Mouse (Mus musculus) testis, postnatal 10 days (tissue): ENCODE data around the gene Smim22.
A peak's percentile ranks its signal among the peaks of the same experiment; 100 is the strongest.

Experiments
- DNase-seq: peaks from one replicate; pipeline ENCODE4 v3.0.0; 2021; ENCODE audit warnings: low spot score

Smim22 gene

DNA sequence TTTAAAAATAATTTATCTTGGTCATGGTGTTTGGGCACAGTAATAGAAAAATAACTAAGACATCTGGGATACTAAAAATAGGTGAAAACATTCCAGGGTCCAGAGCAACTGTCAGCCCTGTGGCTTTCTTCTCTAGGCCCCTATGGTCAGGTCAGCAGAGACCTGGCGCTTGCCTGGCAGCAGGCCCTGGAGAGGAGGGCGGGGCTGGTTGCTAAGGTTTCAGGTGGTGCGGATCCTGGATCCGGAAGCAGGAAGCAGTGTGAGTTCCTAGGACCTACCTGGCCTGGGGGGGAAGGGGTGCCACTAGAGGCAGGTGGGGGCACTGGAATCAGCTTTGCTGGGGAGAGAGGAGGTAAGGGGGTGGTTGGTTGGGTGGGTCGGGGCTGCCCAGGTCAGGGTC lies at the start of gene Smim22:
Gene Smim22, plus strand, starts transcription at position 222 of the 400 bp plus-strand sequence.
- DNase-seq = no peak

DNA sequence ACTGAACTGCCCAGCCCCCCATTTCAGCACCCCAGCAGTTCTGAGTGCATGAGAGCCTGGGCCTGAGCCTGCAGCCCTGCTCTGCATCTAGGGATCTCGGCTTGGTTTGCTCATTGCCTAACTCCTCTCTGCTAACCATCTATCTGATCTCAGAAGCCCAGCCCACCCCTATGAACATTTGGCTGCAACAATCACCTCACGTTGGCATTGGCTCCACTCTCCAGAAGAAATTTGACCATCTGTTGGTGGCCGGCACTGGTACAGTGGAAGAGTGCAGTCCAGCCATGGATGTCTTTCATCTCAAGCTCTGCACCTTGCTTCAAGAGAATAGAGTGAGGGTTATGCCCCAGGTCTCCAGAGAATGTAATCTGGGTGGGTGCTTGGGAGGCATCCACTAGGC lies 49.6 kb upstream of the Smim22 start:
- no peak for DNase-seq

DNA sequence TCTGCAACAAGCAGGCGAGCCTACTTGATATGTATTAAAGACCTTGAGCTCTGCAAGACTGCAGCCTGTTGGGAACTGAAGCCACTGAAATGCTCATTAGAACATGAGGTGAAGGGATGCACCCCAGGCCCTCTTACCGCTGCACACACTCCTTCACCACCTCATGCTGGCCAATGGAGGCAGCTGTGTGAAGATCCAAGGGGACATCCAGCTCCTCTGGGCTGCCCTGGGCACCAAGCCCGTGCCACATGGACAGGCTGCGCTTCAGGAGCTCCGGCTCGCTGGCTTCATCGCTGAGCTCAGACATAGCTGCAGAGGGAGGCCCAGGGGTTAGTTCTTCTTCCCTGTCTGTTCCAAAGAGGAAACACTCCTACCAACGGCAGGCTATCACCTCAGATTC lies 46.8 kb upstream of the Smim22 start:
- DNase-seq = no peak

DNA sequence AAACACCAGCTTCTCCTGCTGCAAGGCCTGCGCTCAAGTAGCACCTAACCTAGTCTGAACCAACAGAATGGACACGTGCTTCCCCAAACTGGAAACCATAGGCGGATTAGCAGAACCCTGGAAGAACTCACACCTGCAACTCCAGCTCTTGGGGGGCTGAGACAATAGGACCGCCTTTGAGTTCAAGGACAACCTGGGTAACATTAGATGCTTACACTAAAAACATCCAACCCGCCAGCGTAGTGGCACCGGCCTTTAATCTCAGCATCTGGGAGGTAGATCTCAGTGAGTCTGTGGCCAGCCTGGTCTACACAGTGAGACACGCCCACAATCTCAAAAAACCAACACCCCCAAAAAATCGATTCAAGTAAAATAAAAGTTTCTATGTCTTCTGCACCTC lies 43.7 kb upstream of the Smim22 start:
- DNase-seq = no peak

- DNase-seq = peak; percentile 97
These were observed 43.0 kb upstream of the Smim22 start, which contains the start of gene Anks3 for GRCm38 (mm10) chr16:4963797-4964709. Gene Anks3 (minus strand): TSS chr16:4964205.

DNA sequence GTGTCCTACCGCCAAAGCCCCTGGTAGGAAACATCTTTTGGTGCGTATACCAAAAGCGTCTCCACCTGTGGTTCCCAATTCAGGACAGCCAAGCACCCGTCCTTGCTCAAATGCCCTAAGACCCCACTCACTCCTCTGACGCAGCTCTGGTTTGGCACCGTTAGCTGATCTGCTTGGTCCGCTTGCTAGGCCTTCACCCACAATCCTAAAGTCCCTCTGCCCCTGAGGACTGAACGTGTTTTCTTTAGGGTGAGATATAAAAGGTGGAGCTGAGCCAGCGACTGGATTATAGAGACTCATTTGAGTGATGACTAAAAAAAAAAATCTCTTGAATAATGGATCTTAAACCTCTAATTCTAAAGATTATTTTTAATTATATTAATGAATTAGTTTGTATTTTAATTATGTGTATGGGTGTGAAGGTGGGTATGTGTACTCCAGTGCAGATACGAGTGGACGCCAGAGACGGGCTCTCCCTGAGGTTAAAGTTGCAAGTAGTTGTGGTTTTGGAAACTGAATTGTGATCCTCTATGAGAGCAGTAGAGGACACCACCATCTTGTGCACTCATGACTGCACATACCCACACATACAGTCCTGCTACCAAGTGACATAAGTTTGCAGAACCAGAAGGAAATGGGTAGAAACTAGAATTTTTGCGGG lies 42.2 kb upstream of the Smim22 start:
- no peak for DNase-seq

- DNase-seq = no peak
These were observed 41.5 kb upstream of the Smim22 start for GRCm38 (mm10) chr16:4965392-4966129.

DNA sequence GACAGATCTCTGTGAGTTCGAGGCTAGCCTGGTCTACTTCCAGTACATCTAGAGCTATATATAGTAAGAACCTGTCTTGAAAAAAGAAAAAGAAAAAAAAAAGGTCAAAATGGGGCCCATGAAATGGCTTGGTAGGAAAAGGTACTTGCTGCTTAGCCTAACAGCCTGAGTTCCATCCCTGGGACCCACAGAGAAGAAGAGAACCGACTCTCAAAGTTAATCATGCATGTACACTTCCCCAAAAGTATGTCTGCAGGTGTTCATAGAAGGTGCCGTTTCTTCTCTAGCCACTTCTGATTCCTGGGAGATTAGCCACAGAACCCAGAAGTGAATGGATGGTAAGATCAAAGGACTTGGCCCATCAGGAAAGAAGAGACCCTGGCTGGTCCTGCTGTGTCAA lies 38.7 kb upstream of the Smim22 start:
- no peak for DNase-seq

DNA sequence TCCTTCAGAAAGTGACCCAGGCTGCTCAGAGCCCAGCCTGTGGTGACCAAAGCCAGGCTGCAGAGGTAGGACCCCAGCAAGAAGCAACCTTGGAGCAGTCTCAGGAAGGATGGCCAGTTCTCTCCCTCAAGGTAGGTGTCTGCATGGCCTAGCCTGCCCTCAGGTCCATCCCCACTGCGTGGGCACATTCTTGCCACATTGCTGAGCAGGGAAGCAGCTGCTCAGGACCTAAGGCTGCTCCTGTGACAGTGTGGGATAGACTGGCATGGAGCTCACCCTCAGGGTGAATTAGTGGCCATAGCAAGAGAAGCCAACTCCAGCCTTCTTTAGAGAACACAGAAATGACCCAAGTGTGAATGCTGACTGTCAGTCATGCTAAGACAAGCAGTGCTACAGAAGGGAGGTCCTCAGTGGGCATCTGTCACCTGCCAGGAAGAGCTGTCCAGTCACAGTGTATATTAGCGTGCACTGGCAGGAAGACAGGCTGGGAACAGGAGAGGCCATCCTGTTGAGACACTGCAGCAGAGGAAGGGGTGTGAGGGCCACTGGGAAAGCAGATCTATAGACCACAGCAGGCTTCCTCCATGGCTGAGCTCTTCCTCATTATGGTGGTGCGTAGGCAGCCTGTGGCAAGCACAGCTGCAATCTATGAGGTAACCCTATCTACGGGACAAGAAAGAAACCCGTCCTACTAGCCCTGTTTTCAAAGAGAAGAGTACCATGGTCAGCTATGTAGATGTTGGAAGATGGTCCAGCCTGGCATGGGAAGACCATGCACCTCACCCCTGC lies 37.8 kb upstream of the Smim22 start:
- no peak for DNase-seq

DNA sequence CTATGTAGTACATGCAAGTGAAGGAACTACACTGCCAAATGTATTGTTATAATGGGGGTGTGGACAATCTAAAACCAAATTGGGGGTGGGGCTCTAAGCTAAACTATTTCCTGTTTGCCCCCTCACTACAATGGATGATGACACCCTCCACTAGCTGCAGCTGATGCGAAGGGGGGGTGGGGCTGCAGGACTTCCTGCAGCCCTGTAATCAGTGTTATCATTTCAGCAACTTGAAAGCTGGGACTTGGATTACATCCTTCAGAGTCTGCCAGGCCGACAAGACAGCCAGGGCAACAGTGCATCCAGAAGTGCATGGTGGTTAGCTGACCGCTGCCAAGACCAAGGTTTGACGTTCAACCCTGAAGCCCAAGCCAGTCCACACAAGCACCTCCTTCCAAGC lies 35.5 kb upstream of the Smim22 start:
- no peak for DNase-seq

DNA sequence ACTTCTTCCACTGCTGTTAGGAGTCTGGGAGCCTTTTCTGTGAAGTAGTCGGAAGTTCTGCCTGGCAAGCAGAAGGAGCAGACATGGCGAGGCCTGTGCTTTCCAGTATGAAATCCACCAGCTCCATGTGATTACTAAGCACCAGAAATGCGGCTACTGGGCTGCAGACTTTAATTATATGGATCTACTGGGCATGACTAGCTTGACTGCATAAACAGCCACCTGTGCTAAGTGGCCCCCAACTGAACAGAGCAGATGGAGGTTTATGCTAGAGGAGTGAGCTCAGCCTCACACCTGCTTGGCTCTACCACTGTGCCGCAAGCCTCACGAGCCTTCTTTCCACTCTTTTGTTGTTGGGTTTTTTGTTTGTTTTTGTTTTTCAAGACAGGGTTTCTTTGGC lies 32.6 kb upstream of the Smim22 start:
- no peak for DNase-seq

GRCm38 (mm10) chr16:4976180-4976579 lies 30.9 kb upstream of the Smim22 start:
- no peak for DNase-seq

- DNase-seq = no peak
These were observed 28.6 kb upstream of the Smim22 start for GRCm38 (mm10) chr16:4978275-4979051.

GRCm38 (mm10) chr16:4979755-4980380 lies 27.2 kb upstream of the Smim22 start:
- no peak for DNase-seq

GRCm38 (mm10) chr16:4984717-4985116 lies 22.4 kb upstream of the Smim22 start:
- DNase-seq = no peak

- no peak for DNase-seq
These were observed 13.8 kb upstream of the Smim22 start for GRCm38 (mm10) chr16:4993276-4993675.

DNA sequence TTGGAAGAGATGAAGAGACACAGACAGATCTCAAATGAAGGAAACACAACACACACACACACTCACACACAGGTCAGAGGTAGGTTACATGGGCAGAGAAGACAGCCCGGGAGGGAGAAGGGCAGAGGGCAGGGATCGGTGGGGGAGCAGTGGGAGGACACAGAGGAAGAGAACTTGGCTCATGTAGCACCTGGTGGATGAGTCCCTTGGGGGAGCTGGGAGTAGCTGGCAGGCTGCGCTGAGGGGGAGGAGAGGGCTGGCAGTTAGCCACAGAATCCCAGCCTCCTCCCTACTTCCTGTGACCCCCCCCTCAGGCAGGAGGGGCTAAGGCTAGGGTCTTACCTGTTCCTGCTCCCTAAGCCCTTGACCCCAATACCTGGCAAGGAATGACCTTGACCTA lies 9.5 kb upstream of the Smim22 start, which contains the start of gene Sept12:
Gene Sept12, minus strand, starts transcription at position 300 of the 400 bp plus-strand sequence.
- DNase-seq = peak; percentile 72

DNA sequence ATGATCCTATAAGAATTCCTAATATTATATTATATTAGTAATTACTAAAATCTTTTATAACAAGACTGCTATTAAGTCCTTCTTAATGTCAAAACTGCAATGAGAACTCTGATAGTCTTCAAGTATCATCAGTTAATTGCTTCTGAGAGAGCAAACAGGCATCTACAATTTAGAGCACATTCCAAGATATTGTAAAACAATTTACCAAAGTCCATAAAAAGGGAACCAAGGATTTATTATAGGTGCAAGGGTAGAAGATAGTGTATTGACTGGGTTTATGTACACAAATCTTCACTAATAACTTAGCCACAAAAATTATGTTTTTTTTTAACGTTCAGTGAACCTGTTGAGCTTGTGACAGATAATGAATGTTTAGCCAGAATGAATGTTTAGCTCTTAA lies 8.1 kb upstream of the Smim22 start:
- DNase-seq = no peak

DNA sequence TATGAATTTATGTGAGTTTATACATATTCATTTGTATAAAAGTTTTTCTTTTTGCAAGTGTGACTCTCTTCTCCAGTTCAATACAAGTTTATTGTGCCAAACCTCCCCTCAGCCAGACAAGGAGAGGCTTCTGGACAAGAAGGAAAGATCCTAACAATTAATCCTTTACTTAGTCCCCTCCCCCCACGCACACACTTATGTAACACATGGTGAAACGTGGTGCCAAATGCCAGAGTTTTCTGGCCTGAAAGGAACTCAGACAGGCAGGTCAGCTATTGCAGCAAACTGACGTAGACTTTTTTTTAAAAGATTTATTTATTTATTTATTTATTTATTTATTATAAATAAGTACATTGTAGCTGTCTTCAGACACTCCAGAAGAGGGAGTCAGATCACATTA lies 6.5 kb upstream of the Smim22 start:
- DNase-seq = no peak

DNA sequence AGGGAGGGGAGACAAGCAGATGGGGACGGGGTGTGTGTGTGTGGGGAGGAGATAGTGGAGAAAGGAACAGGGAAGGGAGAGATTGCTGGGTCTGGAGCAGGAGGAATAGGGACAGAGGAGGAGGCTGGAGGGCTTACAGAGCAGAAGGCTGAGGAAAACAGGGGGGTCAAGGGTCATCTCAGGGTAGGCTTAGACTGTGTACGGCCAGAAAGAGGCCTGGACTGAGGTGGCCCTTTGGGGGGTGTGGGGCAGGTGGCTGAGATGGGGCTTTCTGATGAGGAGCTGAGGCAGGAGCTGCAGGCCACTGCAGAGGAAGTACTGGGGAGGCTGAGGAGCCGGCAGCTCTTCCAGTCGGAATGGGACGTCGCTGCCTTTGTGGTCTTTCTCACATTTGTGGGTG lies 404 bp downstream of the Smim22 start:
- no peak for DNase-seq

DNA sequence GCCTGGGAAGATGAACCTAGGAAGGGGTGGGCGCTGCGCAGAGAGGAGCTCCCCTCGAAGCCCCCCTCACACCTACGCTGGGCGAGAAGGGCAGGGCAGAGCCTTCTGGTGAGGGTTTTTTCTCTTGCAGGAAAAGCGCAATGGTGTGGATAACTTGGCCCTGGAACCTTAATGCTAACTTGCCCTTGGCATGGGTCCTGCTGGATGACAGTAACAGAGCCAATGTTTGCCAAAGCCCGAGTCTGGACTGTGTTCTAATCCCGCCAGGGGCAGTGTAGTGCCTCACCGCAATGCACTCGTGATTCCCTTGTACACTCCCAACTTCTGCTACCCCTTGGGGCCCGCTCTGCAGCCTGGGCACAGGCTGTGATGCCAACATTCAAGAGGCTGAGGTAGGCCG lies 988 bp downstream of the Smim22 start:
- no peak for DNase-seq
